Mouse (Mus musculus) lung, adult 2 months (tissue): ENCODE measurements at regions not wholly inside any gene's neighbourhood (a gene's known extent, or its start where the extent isn't known, plus 50 kb on each side); places are given as distances from the start of the nearest gene placed in this dataset.

Experiments
- DNase-seq: peaks from one replicate; pipeline ENCODE4 v3.0.0; 2022
- H3K4me1 ChIP-seq: fragments of 200-500 bp; 2 replicates; pipeline ENCODE4 v1.6.1; 2011; ENCODE audit warnings: low read length; ENCODE audit not compliant: control insufficient read depth, insufficient read depth
- H3K4me3 ChIP-seq: fragments of 200-500 bp; replicated peaks from 2 replicates; pipeline ENCODE3; 2011; ENCODE audit warnings: low read depth, mild to moderate bottlenecking, control low read depth, low read length; ENCODE audit errors: extremely low read depth
- CTCF ChIP-seq: fragments of 200-500 bp; IDR thresholded peaks from 2 replicates; pipeline ENCODE4 v1.5.1; 2011; ENCODE audit warnings: mild to moderate bottlenecking, low read length, control low read depth; ENCODE audit not compliant: insufficient read depth
- POLR2A ChIP-seq: fragments of 200-500 bp; IDR thresholded peaks from 2 replicates; pipeline ENCODE4 v1.6.1; 2011; ENCODE audit warnings: low read depth, mild to moderate bottlenecking, control low read depth, low read length, borderline replicate concordance; ENCODE audit errors: extremely low read depth
- WGBS: fragments of 180-500 bp; shearing (Covaris S2); methylation state at CpG from one replicate; pipeline ENCODE4 v1.1.7; 2018; 5-methylcytosine and 5-hydroxymethylcytosine counted together

GRCm38 (mm10) chr17:82731561-82731960, 483.5 kb upstream of the Pkdcc start:
- WGBS = 71% methylated on average over 4 of the region's 4 CpGs

GRCm38 (mm10) chr17:82742445-82742844, 472.6 kb upstream of the Pkdcc start:
- TF ChIP-seq POLR2A (no peak), CTCF (no peak)
- no peak for DNase-seq
- 92% methylated on average over 1 of the region's 1 CpGs for WGBS
- no peak overlapping the region for H3K4me3 ChIP-seq
- no peaks in the 10 kb centered on the region for H3K4me1 ChIP-seq

More at GRCm38 (mm10) chr17:82731561-82731960, 483.5 kb upstream of the Pkdcc start:
- no peak for DNase-seq
- no peaks in the 10 kb centered on the region for H3K4me1 ChIP-seq
- TF ChIP-seq CTCF (no peak), POLR2A (no peak)
- no peak overlapping the region for H3K4me3 ChIP-seq

- H3K4me3 ChIP-seq = no peak overlapping the region
- WGBS = 71% methylated on average over 3 of the region's 3 CpGs
- no peak for DNase-seq
- TF ChIP-seq CTCF (no peak), POLR2A (no peak)
- H3K4me1 ChIP-seq = no peaks in the 10 kb centered on the region
These were observed 457.7 kb upstream of the Pkdcc start for GRCm38 (mm10) chr17:82757400-82757799.

- TF ChIP-seq CTCF (no peak), POLR2A (no peak)
- WGBS = 78% methylated on average over 2 of the region's 2 CpGs
- DNase-seq = no peak
- Histone ChIP-seq H3K4me1 (no peaks in the 10 kb centered on the region), H3K4me3 (no peak overlapping the region)
These were observed 436.0 kb upstream of the Pkdcc start for GRCm38 (mm10) chr17:82779096-82779495.

- TF ChIP-seq CTCF (no peak), POLR2A (no peak)
- no peak overlapping the region for H3K4me3 ChIP-seq
- no peak for DNase-seq
- no peaks in the 10 kb centered on the region for H3K4me1 ChIP-seq
- WGBS = 61% methylated on average over 3 of the region's 3 CpGs
These were observed 393.0 kb upstream of the Pkdcc start for GRCm38 (mm10) chr17:82822129-82822528.

GRCm38 (mm10) chr17:82824057-82824456, 391.0 kb upstream of the Pkdcc start:
- WGBS = 66% methylated on average over 7 of the region's 7 CpGs
- TF ChIP-seq CTCF = no peak
- no peak for TF ChIP-seq POLR2A
- no peak for DNase-seq
- H3K4me3 ChIP-seq = no peak overlapping the region
- H3K4me1 ChIP-seq = no peaks in the 10 kb centered on the region

GRCm38 (mm10) chr17:82824619-82825018, 390.5 kb upstream of the Pkdcc start:
- DNase-seq = no peak
- no peaks in the 10 kb centered on the region for H3K4me1 ChIP-seq
- TF ChIP-seq POLR2A = no peak
- no peak for TF ChIP-seq CTCF
- no peak overlapping the region for H3K4me3 ChIP-seq
- WGBS = 78% methylated on average over 6 of the region's 6 CpGs

GRCm38 (mm10) chr17:82827170-82827569, 387.9 kb upstream of the Pkdcc start:
- TF ChIP-seq CTCF (no peak), POLR2A (no peak)
- Histone ChIP-seq H3K4me1 (no peaks in the 10 kb centered on the region), H3K4me3 (no peak overlapping the region)
- DNase-seq = no peak

- TF ChIP-seq CTCF = no peak
- TF ChIP-seq POLR2A = no peak
- H3K4me1 ChIP-seq = no peaks in the 10 kb centered on the region
- H3K4me3 ChIP-seq = no peak overlapping the region
- 93% methylated on average over 8 of the region's 8 CpGs for WGBS
- DNase-seq = no peak
These were observed 387.3 kb upstream of the Pkdcc start for GRCm38 (mm10) chr17:82827841-82828240.

- no peak for DNase-seq
- Histone ChIP-seq H3K4me1 (no peaks in the 10 kb centered on the region), H3K4me3 (no peak overlapping the region)
- WGBS = 81% methylated on average over 5 of the region's 5 CpGs
- TF ChIP-seq POLR2A (no peak), CTCF (no peak)
These were observed 386.6 kb upstream of the Pkdcc start for GRCm38 (mm10) chr17:82828434-82828997.
